Mouse (Mus musculus) kidney, adult 2 months (tissue): Measurements from ENCODE around the gene Prkg1.

Experiments
- CTCF ChIP-seq: fragments of 200-500 bp; conservative IDR thresholded peaks from 2 replicates; pipeline ENCODE4 v1.5.1; 2011; ENCODE audit warnings: low read depth, mild to moderate bottlenecking, control low read depth, low read length, moderate library complexity, mixed read lengths; ENCODE audit not compliant: insufficient read depth, insufficient read length
- POLR2A ChIP-seq: fragments of 200-500 bp; IDR thresholded peaks from one replicate; pipeline ENCODE4 v1.6.1; 2011; ENCODE audit warnings: low read depth, low read length, control low read depth

- TF ChIP-seq CTCF (no peak), POLR2A (no peak)
Observed at GRCm38 (mm10) chr19:30687942-30688341, 1076.9 kb downstream of the Prkg1 start.
